Mouse (Mus musculus) spleen, adult 12 weeks (tissue): Measurements from ENCODE around the gene Mta3.

ENCODE experiments used
- DNase-seq: peaks from one replicate; pipeline ENCODE4 v3.0.0; 2022; ENCODE audit warnings: low spot score

The Mta3 gene

DNA sequence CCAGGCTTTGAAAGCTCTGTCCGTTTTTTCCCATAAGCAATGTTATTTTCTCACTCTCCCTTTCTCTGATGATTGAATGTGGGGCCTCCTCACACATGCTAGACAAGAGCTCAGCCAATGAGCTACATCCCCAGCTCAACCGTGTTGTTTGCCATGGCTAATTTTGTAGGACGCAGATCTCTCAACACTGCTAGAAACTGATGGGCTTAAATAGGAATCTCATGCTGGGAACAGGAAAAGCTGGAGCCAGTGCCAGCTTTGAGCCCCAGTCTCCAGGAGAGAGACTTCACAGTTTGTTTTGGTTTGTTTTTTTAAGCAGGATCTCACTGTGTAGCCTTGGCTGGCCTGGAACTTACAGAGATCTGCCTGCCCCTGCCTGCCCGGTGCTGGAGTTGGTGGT lies 53.6 kb downstream of the Mta3 start:
- DNase-seq = no peak

- no peak for DNase-seq
These were observed 58.6 kb downstream of the Mta3 start for GRCm38 (mm10) chr17:83764538-83764937.

GRCm38 (mm10) chr17:83767064-83767463 lies 61.1 kb downstream of the Mta3 start:
- DNase-seq = no peak

- no peak for DNase-seq
These were observed 62.3 kb downstream of the Mta3 start for GRCm38 (mm10) chr17:83768309-83768708.

DNA sequence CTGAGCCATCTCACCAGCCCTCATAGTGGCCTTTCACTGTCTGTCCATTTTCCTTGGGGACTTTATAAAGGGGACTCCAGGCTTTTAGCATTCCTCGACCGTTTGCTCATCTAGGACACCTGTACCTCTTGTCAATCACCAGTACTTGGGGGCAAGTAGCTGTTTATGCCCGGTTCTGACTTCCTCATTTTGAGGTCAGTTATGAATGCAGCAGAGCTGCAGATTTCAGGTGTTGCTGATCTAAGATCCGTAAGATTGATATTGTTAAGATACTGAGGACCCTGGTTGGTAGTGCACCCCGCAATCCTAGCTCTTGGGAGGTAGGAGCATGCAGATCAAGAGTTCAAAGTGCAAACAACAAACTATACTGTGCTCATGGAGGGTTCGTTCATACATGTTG lies 64.4 kb downstream of the Mta3 start:
- DNase-seq = no peak

- no peak for DNase-seq
These were observed 65.0 kb downstream of the Mta3 start for GRCm38 (mm10) chr17:83770931-83771330.

GRCm38 (mm10) chr17:83772110-83772509 lies 66.1 kb downstream of the Mta3 start:
- no peak for DNase-seq

DNA sequence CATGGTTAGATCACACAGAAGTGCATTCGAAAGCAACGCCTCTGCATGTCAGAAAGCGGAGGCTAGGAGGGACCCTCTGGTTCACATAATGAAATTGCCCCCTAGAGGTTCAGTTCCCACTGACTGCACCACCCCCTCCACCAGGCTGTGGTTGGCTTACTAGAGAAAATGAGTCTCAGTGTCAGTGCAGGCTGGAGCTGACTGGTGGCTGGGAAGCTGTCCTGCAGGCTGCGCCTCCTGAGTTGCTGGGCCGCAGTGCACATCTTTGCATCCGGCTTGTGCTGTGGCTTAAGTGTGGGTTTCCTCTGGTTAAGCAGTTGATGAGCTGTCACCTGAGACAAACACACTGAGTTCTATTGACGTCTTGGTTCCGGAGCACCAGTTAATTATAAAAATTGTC lies 66.7 kb downstream of the Mta3 start:
- DNase-seq = no peak

GRCm38 (mm10) chr17:83776965-83777364 lies 71.0 kb downstream of the Mta3 start:
- DNase-seq = no peak

GRCm38 (mm10) chr17:83777462-83778051 lies 71.6 kb downstream of the Mta3 start:
- no peak for DNase-seq

GRCm38 (mm10) chr17:83780228-83780627 lies 74.3 kb downstream of the Mta3 start:
- peak; percentile 30 for DNase-seq

DNA sequence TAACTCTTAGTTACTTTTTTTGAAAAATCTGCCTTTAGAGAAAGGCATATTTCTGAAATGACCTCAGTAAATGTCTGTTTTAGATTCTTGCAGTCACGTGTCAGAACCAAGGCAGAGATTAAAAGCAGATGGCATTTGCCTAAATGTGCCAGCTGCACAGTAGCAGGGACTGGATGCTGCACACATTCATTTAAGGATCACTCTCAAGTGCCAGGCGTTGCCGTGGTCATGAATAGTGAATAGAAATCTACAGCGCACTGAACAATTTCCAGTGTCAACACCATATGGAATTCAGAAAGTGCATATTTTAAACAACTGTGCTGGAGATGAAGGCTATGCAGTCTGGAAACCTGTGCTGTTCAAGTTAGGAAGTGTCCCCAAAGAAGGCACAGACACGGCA lies 76.8 kb downstream of the Mta3 start:
- no peak for DNase-seq

- no peak for DNase-seq
These were observed 80.5 kb downstream of the Mta3 start for GRCm38 (mm10) chr17:83786418-83786817.

- no peak for DNase-seq
These were observed 84.2 kb downstream of the Mta3 start for GRCm38 (mm10) chr17:83790158-83790557.

- no peak for DNase-seq
These were observed 86.4 kb downstream of the Mta3 start for GRCm38 (mm10) chr17:83792388-83792787.

GRCm38 (mm10) chr17:83795121-83795520 lies 89.2 kb downstream of the Mta3 start:
- DNase-seq = no peak

DNA sequence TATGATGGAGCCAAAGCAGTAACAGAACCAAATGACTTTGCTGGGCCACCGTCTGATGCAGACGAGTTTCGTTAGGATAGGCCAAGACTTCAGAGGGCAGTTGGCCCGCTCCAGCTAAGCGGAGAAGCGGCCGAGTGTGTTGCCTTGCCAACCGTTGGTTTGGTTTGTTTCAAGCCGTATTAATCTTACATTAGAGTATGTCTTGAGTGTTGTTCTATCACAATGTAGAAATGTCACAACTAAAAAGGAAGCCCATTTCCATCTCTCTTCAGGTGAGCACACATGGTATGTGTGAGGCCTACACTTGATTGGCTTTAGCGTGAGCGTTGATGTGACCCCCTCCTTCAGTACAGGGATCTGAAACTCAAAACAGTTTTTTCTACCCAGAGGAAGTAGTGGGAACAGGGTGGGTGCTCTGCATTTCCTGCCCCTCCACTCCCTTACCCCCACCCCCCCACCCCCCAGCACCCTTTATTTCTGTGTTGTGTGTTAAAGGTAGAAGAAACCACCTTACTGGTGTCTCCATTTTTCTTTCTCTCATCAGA lies 93.6 kb downstream of the Mta3 start:
- no peak for DNase-seq

- DNase-seq = no peak
These were observed 98.0 kb downstream of the Mta3 start for GRCm38 (mm10) chr17:83803987-83804386.

DNA sequence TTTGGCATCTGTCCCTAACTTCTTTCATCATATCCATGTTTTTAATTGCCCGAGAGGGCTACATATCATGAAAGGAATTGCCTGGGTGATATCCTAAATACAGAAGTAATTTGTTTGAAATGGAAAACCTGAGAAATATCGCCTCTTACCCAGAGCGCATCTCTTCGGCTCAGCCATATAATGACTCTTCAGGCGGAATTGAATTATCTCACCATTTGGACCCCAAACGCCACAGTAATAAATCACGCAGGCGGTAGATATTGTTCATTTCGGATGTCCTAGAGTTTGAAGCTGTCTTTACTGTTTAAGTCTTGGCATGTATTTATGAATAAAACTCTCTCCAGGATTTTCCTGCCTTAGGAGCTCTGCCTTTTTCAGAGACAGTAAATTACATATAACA lies 99.1 kb downstream of the Mta3 start:
- DNase-seq = no peak

- DNase-seq = peak; percentile 15
These were observed 101.4 kb downstream of the Mta3 start for GRCm38 (mm10) chr17:83807345-83807744.

- DNase-seq = peak; percentile 71
These were observed 101.9 kb downstream of the Mta3 start for GRCm38 (mm10) chr17:83807778-83808398.

DNA sequence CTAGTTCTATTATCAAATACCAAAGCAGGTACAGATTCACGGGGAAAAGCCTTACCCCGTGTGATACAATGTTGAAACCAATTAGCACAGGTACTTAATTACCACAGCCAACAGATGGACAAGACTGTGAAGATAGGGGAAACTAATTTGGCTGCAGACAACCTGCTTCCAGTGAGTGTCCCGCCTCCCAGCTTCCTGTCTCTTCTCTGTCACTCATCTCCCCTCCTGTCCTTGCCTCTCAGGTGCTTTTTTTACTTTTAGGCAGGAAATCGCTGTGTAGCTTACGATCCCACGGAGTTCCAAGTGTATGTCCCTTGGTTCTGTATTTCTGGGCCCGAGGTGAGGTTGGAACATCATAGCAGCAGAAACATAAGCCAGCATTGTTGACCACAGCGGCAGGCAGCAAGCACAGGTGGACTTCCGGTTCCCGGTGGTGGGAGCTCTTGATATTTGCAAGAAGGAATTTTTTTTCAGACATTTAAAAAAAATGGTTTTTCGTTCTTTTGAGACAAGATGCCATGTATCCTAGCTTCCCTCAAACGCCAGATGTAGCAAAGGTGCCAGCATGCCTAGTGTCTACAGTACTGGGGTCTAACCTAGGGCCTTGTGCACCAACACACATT lies 102.6 kb downstream of the Mta3 start:
- no peak for DNase-seq

DNA sequence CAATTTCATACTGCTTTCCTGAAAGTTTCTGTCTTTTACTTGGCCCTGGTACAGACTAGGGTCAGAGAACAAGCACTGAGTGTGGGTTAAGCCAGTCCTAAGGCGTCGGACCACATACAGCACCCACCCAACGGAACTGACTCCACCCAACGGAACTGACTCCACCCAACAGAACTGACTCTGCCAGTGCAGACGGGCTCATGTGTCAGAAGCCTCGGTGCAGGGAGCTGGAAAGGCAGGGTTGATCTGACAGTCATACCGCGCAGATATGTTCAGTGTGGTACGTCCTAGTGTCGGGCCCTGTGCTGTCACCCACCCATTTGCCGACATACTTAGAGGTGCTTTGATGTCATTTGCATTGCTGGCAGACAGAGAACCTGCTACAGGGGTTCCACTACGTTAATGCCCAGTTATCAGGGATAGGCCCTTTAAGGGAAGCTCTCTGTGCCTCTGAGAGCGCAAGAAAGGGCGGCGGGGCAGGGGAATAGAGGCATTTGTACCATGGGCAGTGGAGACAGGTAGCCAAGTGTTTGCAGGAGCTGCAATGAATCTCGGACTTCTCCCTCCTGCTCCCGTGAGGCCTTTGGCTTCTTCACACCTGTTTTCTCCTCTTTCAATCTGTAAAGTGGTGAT lies 103.3 kb downstream of the Mta3 start:
- peak; percentile 69 for DNase-seq
